Mouse (Mus musculus): ENCODE measurements around the gene Mcm3ap. TPM values are rescaled to one million over a fixed set of nuclear protein-coding genes. Genes with fewer than 3 reads are reported as not detected.

Mcm3ap gene
- polyA plus RNA-seq, 2 experiments from 2014 or later = 41.6 to 57.9 TPM

Other genes with a start within 250 kb of the Mcm3ap start
- gene Prmt2, start 231.1 kb upstream of the Mcm3ap start, polyA plus RNA-seq (2017; shearing (Covaris generic)) = 10 to 100 TPM; 21.6 to 23.1 TPM
- gene S100b, start 215.1 kb upstream of the Mcm3ap start, polyA plus RNA-seq (2017; shearing (Covaris generic)) = not detected
- gene Dip2a, start 123.6 kb upstream of the Mcm3ap start, polyA plus RNA-seq (2017; shearing (Covaris generic)) = 1 to 10 TPM; 1.3 to 1.8 TPM
- 1 to 10 TPM in 1 of 2 experiments, not detected in 1; 3.0 TPM for gene AC141477.1, start 28.5 kb upstream of the Mcm3ap start, polyA plus RNA-seq (2017; shearing (Covaris generic))
- gene Pcnt, start 26.1 kb upstream of the Mcm3ap start, polyA plus RNA-seq (2017; shearing (Covaris generic)) = 10 to 100 TPM; 12.5 to 13.3 TPM
- not detected for gene 2610028H24Rik, start 19.8 kb upstream of the Mcm3ap start, polyA plus RNA-seq (2017; shearing (Covaris generic))
- 1 to 10 TPM; 2.6 to 3.0 TPM for gene Ybey, start 187 bp downstream of the Mcm3ap start, polyA plus RNA-seq (2017; shearing (Covaris generic))
- 10 to 100 TPM in 1 of 2 experiments, 1 to 10 TPM in 1; 8.5 to 13.7 TPM for gene Lss, start 62.7 kb downstream of the Mcm3ap start, polyA plus RNA-seq (2017; shearing (Covaris generic))
- not detected for gene Spatc1l, start 93.3 kb downstream of the Mcm3ap start, polyA plus RNA-seq (2017; shearing (Covaris generic))
- gene Ftcd, start 106.7 kb downstream of the Mcm3ap start, polyA plus RNA-seq (2017; shearing (Covaris generic)) = not detected
- under 1 TPM in 1 of 2 experiments, not detected in 1; 0.13 TPM for gene Col6a2, start 154.7 kb downstream of the Mcm3ap start, polyA plus RNA-seq (2017; shearing (Covaris generic))

Data from activated CD4-positive, CD25-positive, alpha-beta regulatory T cell, adult 4 months (primary cell).